Mouse (Mus musculus): ENCODE data around the gene Prdm1. TPM values are rescaled to one million over a fixed set of nuclear protein-coding genes. Genes with fewer than 3 reads are reported as not detected.

Prdm1 gene
- total RNA-seq, 2 experiments from 2014 or later: 1.9 to 2.0 TPM

DNA sequence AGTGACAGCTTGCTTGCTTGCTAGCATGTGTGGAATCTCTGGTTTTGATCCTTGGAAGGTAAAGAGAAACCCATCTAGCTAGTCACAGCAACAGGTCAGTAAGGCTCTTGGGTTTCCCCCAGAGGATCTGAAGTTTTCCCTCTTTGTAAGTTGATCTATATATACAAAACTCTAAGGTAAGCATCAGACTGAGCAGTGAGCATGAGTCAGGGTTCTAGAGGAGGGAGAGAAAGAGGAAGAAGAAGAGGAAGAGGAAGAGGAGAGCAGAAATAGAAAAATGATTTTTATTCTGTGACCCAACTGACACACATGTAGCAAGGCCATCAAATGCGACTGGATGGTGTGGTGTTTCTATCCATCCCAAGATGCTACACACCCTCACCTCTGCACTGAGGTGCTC, 90.7 kb downstream of the Prdm1 start:
- intact Hi-C loops (cut with DNase I): no loop called here
- DNase-seq (ENCODE audit: extremely low spot score in 1 of 2, low spot score in 2 of 2): no peak

DNA sequence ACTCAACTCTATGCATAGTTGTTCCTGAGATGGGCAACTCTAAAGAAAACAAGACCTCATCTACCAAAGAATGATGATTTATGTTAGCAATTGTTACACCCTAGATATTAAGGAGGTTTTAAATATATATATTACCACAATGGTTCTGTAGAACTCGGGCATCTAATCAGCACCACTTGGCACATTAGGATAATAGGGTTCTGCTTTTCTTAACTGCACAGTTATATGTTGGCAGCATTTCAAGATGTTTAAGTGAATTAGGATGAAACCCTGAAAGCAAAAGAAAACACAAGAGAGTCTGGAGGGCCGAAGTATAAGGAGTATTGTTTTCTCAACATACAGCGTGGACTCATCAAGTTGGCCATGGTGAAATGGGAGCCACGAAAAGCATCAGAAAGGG, 92.3 kb downstream of the Prdm1 start:
- DNase-seq (ENCODE audit: extremely low spot score in 1 of 2, low spot score in 2 of 2): no peak
- intact Hi-C loops (cut with DNase I): no loop called here

DNA sequence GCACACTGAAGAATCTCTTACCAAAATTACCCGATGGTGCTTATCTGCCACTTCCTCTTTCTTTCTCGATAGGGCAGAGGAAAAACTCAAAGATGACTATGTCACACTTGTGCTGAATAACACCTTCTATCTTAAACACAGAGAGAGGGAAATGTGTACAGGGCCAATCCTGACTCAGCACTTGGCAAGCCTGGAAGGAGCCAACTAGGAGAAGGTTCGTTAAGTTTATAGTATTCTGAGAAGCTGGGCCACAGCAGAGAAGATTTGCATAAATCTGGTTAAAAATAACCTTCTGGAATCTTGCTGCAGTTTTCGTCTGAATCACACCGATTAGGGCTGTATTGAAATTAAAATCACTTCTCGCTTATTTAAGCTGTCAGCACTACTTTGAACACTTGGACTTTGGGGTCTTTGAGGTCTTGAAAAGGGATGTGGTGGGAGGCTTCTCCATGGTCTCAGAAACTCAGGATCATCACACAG, 93.6 kb downstream of the Prdm1 start:
- intact Hi-C loops (cut with DNase I): no loop called here
- peak; percentile 33 to 36 for DNase-seq (ENCODE audit: extremely low spot score in 1 of 2, low spot score in 2 of 2)

DNA sequence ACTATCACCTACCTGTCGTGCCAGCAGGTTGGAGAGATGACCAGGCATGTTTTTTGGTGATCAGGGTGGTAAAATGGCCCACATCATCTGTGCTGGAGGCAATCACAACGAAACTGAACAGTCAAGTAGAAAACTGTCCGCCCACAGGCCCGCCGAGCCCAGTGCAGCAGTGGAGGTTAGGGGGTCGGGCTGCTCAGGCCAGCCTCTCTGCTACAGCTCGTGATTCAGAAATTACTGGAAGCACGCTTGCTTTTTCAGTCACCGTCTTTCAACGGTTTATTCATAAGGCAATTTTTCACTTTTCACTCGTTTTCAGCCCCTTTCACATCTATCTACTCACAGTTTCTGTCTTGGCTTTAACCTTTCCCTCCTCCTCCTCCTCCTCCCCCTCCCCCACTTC, 96.1 kb downstream of the Prdm1 start:
- no peak for DNase-seq (ENCODE audit: extremely low spot score in 1 of 2, low spot score in 2 of 2)

DNA sequence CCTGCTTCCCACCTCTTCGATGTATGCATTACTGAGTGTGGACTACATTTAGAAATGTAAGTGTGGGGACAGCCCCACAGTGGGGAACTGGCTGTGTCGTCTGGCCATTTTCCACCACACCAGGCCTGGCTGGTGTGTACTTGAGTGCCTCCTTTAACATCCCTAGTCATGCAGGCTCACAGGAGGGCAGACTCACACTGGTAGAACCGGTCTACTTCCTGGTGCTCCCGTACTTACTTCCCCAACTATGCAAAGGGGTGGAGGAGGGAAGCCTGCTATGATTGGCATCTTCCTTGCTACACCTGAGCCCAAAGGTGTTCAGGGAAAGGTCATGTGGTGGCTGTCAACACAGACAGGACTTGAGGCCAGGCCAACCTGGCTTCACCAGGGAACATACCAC, 96.6 kb downstream of the Prdm1 start:
- intact Hi-C loops (cut with DNase I): no loop called here
- DNase-seq (ENCODE audit: extremely low spot score in 1 of 2, low spot score in 2 of 2): no peak

More for the DNA sequence above, 96.1 kb downstream of the Prdm1 start:
- intact Hi-C loops (cut with DNase I): no loop called here

DNA sequence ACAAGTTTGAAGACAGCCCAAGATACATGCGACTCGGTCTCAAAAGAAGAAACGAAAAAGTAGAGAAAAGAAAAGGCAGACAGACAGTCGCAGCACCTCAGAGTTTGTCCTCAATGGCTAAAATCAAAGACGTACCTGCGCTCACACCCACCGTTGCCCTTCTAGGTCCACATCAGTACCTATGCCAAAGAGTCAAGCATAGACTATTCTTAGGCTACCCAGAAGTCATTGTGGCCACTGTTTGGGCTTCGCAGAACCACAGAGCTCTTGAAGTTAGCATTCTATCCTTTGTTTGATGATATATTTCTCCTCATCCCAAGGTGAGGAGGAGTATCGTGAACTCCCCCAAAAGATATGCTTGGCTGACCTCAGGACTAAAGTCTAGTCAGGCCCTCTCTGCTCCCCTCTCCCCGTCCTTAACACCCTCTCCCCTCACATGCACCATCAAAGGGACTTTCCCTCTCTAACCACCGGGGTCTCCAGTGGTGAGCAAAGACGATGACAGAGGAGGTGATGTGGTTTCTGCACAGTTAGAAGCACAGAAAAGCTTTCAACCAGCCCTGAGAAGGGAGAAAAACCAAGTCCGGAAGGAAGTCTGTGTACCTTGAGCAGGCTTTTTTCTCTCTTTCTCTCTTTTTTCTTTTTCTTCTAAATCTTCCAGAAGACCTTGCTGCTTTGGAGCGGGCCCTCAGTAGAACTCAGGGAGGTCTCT, 99.0 kb downstream of the Prdm1 start:
- intact Hi-C loops (cut with DNase I): no loop called here
- no peak for DNase-seq (ENCODE audit: extremely low spot score in 1 of 2, low spot score in 2 of 2)

DNA sequence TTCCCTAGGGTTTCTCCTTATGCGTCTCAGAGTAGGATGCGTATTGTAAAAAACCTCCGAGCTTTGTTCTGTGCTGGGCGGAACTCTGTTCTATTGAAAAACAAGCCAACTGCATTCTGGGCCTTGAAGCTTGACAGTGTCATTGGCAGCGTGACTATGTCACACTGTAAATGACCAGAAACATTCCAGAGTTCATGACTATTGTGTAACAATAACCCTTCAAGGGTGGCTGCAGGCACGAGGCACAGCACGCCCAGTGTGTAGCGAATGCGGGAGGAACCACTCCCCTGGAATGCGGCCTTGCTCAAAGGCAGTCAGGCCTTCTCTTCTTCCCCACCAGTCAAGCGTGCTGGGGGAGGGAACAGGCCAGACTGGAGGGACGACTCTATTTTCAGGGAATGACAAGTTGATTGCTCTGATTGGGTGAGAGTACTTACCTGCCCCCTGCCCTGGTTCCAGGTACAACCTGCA, 100.4 kb downstream of the Prdm1 start:
- intact Hi-C loops (cut with DNase I): no loop called here

DNA sequence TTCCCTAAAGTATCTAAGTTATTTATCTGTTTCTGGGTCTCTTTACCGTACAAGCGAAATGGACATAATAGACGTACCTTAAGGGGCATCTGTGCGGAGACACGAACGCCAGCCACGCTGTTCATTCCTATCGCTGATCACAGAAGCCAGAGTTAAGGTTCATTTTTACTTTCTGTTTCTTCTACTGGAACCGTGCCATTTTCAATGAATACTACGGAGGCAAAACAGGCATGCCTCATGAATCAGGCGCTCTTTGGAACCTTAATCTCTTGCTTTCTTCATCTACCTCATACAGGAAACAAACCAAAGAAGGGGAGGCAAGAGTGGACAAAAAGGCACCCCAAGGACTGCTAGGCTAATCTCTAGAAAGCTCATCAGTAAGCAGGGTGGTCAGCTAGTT, 100.9 kb downstream of the Prdm1 start:
- intact Hi-C loops (cut with DNase I): no loop called here
- DNase-seq (ENCODE audit: extremely low spot score in 1 of 2, low spot score in 2 of 2): no peak

More for the DNA sequence above, 100.4 kb downstream of the Prdm1 start:
- no peak for DNase-seq (ENCODE audit: extremely low spot score in 1 of 2, low spot score in 2 of 2)

DNA sequence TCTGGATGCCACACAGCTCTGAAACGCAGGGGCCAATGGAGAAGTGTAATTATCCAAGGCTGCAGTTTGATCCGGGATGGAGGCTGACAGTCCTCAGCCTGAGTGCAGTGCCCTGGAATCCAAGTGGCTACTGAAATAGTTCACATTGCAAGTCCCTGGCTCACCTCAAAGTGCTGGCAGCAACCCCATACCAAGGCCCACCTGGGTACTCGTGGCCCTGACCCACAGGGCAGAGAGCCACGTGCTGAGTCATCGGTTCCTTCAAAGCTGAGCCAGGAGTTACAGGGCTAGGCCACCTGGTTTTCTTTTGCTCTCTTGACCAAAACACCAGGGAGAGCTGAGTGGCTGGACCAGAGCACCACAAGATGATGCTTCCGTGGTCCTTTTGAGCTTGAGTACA, 103.3 kb downstream of the Prdm1 start:
- intact Hi-C loops (cut with DNase I): no loop called here
- no peak for DNase-seq (ENCODE audit: extremely low spot score in 1 of 2, low spot score in 2 of 2)

DNA sequence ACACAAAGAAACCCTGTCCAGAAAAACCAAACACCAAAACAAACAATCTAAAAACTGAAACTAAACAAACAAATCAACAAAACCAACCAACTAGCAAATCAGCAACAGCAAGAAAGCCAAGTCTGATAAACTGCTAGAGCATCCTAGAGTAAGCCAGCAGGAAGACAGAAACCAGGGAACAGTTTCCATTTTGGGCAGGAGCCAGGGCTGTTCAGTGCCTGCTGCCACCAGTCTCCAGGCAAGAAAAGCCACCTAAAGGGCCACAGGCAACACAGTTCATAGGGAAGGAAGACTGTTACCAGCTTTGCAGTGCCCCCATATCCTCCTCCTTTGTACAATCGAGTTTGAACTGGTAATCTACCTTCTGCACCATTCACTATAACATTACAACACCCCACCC, 106.4 kb downstream of the Prdm1 start:
- intact Hi-C loops (cut with DNase I): no loop called here
- peak in 1 of 2 experiments; percentile 27 for DNase-seq (ENCODE audit: extremely low spot score in 1 of 2, low spot score in 2 of 2)

DNA sequence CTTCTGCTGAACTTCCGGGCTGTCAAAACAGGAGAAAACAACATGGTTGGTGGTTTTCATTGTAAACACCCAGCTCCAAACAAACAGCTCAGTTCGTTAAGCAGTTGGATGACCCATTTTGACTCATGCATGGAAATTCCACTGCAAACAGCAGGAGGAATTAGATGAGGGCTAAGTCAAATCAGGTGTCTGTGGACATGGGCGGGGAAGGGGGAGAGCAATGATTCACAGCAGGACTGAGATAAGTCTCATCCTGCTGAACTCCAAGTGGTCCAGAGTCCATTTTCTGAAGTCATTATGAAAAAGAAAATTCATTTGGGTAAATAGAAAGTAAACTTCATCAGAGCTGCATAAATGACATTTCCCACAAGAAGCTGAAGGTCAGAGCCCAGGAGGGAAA, 108.1 kb downstream of the Prdm1 start:
- DNase-seq (ENCODE audit: extremely low spot score in 1 of 2, low spot score in 2 of 2): no peak
- intact Hi-C loops (cut with DNase I): no loop called here

DNA sequence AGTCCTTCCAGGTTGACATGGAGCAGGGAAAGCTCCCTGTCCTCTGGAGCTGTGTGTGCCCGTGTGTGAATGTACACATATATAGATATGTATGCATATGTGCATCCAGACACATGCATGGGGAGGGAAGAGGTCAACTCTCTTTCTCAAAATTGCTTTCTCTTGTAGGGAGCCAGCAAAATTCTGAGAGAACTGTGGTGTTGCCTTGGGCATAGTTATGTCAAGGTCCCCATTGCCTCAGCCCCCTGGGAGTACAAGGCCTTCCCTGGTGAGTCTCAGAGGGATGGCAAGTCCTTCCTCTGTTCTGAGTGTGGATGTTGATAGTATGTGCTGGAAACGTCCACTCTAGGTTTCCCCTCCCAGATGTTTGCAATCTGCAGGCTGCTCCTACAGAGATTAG, 109.4 kb downstream of the Prdm1 start:
- intact Hi-C loops (cut with DNase I): no loop called here
- DNase-seq (ENCODE audit: extremely low spot score in 1 of 2, low spot score in 2 of 2): no peak

DNA sequence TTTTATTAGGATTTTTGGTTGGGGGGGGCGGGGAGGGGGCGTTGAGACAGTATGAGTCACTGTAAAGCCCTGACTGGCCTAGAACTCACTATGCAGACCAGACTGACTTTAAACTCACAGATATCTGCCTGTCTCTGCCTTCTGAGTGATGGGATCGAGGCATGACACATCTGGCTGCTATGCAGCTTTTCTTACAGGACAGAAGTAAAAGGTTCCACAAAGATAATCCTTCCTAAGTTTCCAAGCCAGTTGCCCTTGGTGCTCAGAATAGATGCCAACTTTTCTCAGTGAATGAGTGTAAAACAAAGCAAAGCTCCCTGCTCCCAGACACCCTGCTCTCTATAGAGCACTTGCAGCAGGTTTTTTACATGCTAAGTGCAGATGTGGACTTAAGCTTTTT, 112.7 kb downstream of the Prdm1 start:
- DNase-seq (ENCODE audit: extremely low spot score in 1 of 2, low spot score in 2 of 2): no peak
- intact Hi-C loops (cut with DNase I): no loop called here

DNA sequence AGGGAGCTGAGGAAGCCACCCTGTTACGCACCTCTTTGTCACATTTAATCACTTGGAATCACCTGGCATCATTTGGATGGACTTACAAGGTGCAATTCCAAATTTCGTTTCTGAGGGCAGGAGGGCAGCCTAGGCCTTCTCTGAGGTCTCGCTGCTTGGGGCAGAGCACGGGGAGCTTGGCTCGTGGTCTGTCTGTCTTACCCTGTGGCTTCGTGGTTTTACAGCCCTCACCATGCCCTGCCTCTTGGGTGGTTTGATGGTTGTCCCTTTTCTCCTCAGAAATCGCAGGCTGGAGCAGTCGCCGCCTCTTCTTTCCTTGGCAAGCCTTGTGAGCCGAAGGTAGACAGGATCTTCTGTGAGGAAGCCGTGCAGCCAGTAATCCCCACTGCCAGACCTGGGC, 118.3 kb downstream of the Prdm1 start:
- DNase-seq (ENCODE audit: extremely low spot score in 1 of 2, low spot score in 2 of 2): no peak
- intact Hi-C loops (cut with DNase I): no loop called here

DNA sequence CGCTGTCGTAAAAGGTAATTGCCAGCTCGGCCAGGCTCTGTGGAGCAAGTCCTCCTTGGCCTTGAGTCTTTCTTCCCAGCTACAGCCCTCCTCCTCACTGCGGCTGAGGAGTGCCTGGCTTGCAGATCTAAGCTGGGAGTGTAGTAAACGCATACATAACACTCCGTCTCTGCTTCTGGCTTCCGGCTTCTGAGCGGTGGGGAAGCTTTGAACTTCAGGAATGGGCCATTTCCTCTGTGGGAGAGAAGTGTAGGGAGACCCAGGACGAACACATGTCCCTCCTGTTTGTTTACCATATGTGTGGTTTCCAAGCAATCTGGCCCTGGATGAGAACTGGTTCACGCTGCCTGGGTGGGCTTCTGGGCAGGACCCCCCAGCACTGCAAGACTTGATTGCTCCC, 119.2 kb downstream of the Prdm1 start:
- DNase-seq (ENCODE audit: extremely low spot score in 1 of 2, low spot score in 2 of 2): no peak
- intact Hi-C loops (cut with DNase I): no loop called here

DNA sequence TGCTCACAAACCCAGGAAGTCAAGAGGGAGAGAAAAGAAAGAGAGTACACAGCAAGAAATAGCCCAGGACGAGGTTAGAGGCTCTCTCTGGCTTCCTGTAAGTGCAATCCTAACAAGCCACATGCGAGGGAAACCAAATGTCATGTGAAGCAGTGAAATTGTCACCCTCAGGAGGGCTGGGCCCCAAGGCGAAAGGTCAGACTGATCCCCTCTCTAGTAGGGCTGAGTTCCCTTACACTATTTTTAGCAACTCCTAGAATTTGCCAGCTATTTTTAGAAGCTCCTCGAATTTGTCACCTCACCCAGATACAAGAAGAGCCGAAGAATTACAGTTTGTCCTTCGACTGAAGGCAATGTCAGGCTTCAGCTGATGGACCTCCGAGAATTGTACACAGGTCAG, 124.9 kb downstream of the Prdm1 start:
- intact Hi-C loops (cut with DNase I): no loop called here
- no peak for DNase-seq (ENCODE audit: extremely low spot score in 1 of 2, low spot score in 2 of 2)

DNA sequence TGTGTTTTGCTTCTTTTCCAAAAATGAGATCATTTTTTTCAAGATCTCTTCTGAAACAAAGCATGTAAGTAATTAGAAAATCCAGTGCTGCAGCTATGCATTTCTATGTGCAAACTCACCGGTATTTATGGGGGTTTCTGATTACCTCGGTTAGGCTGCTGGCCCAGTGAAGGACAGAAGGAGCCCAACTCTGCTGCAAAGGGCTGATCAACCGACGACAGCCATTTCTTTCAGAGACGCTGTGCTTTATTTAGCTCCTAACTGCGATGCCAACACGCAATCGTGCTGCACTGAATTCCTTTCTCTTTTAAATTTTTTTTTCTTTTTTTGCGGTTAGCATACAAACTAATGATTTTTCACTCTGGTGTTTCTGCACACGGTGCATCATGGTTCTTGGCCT, 126.7 kb downstream of the Prdm1 start:
- DNase-seq (ENCODE audit: extremely low spot score in 1 of 2, low spot score in 2 of 2): no peak

DNA sequence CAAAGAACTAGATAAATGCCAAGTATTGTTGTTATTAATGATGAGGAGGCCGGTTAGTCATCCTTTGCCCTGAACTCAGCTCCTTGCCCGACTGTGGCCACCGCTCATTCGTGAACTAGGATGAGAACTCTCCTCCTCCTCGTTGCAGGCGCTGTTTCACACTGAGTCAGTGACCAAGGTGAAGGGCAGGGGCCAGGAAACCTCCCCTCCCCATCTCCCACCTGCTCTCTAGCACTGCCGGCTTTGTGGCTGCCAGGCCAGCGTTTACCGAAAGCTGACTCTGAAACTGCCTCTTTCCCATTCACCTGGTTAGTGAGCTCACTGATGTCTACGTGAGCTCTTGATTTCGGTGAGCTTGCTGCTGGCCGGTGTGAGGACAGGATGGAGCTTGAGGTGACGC, 127.7 kb downstream of the Prdm1 start:
- intact Hi-C loops (cut with DNase I): no loop called here
- DNase-seq (ENCODE audit: extremely low spot score in 1 of 2, low spot score in 2 of 2): no peak

More for the DNA sequence above, 126.7 kb downstream of the Prdm1 start:
- intact Hi-C loops (cut with DNase I): no loop called here

DNA sequence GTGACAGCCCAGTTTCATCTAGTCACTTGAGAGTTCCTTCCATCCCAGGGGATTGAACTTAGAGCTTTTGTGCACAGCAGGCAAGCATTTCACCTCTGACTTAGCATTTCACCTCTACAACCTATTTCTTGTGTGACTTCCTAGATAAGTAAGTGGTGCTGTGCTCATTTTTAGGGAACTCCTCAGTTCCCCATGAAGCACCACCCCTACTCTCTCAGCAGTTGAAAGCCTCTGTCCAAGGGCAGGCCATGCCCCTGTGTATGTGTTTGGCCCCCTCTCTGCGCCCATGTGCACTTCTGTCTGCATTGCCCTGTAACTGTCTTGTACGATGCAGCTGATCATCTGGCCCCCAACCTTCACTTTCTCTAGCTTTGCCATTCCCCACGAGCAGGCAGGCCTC, 128.2 kb downstream of the Prdm1 start:
- intact Hi-C loops (cut with DNase I): no loop called here
- no peak for DNase-seq (ENCODE audit: extremely low spot score in 1 of 2, low spot score in 2 of 2)

DNA sequence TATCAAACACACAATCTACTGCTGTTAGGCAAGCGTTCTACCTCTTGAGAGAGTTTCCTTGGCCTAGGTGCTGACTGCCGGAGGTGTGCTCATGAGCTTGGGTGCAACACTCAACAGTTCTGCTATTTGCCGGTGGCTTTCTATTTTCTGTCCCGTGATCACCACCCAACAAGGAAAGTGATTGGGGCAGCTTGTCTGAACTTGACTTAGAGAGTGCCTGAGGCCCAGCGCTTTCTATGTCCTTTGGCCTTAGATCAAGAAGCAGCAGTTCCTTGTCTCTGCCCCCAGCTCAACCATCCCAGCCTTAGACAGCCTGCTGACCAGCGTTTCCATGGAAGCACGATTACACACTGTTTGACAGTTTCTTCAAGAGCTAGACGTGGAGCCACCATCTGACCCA, 135.4 kb downstream of the Prdm1 start:
- intact Hi-C loops (cut with DNase I): no loop called here
- DNase-seq (ENCODE audit: extremely low spot score in 1 of 2, low spot score in 2 of 2): no peak

Measured in left cerebral cortex, postnatal 10 days (tissue).